Mouse (Mus musculus) heart, adult 2 months (tissue): Measurements from ENCODE around the gene Gm42791.

Experiments used
- CTCF ChIP-seq: fragments of 200-600 bp; IDR thresholded peaks from 2 replicates; pipeline ENCODE4 v1.8.1; 2022; ENCODE audit warnings: antibody characterized with exemption, mild to moderate bottlenecking, moderate library complexity
- POLR2A ChIP-seq: fragments of 200-500 bp; IDR thresholded peaks from 2 replicates; pipeline ENCODE4 v1.6.1; 2011; ENCODE audit warnings: mild to moderate bottlenecking, low read depth, low read length, control low read depth; ENCODE audit not compliant: insufficient read depth

GRCm38 (mm10) chr5:148908191-148909056, 86.5 kb downstream of the Gm42791 start:
- TF ChIP-seq CTCF: no peak
- TF ChIP-seq POLR2A: no peak
